In the genomic region with DNA sequence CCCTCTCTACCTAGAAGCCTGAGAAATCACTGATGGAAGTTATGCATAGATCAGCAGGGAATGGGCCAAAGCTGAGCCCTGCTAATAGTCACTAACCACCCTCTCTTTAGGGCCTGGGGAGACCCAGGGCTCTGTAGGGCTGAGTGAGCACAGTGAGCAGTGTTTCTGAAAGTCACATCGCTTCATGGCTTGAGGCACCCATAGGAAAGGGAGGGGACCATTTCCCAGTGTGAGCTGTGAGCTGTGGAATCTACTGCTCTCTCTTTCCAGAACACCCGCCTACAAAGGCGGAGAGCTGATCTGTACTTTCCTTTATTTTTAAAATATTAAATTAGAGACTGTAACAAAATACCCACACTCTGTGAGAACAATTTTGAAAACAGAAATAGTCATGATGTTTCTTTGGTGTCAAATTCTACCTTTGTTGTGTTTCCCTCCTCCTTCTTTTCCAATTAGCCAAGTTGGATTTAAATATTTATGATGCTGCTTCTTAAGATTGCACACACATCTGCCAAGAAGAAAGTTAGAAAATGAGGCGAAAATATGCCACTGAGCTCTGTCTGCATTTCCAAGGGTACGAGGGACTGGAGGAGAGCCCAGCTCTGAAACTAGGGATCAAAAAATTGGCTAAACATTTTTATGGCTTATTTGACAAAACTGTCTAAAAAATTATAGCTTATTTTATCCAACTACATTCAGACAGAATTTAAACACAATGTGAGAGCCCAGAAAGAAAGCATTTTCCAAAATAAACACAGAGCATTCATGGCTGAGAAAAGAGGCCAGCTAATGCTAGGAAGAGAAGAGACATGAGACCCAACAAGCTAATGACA, we compare ENCODE assay signal across 10 mouse cellular contexts.
DNase-seq lines count a peak whose midpoint lies in the region; ATAC-seq and TF ChIP-seq lines count a peak whose summit lies in the region.
"Had no signal": no experiment of that assay in that cellular context is flagged by ENCODE, and none has a peak within 500 bp of the region (broad histone marks: within the 10 kb centered on the region; RNA-seq: fewer than 3 reads in every experiment).

No protein-coding gene starts in this region.

- ATAC-seq in midbrain, embryonic 13.5 days = no peak
- peak; percentile 67; the same call in 1 of the 2 replicates for ATAC-seq in stomach, embryonic 16.5 days (ENCODE audit: insufficient read depth, low FRiP score)
- ATAC-seq in granulocyte monocyte progenitor cell, adult 5-6 weeks (replicated peaks; ENCODE audit: poor library complexity, severe bottlenecking) = no peak
- ATAC-seq in liver, embryonic 11.5 days (replicated peaks; ENCODE audit: low FRiP score) = no peak

- intact Hi-C loops in heart, adult 2 months (cut with DNase I) = no loop called here
- intact Hi-C loops in heart, postnatal 10 days (cut with DNase I) = no loop called here

- H3K27ac ChIP-seq in heart, adult 2 months = peak overlapping the region; percentile 57
- 0 out of 2 replicates have a peak overlapping the region, but pooled peaks have one; percentile 17 for H3K27ac ChIP-seq in midbrain, embryonic 13.5 days
- no peak overlapping the region for H3K27ac ChIP-seq in midbrain, embryonic 10.5 days (replicated peaks)
- peak overlapping the region; percentile 95 for H3K27ac ChIP-seq in stomach, embryonic 16.5 days (ENCODE audit: low read length)
- no peak overlapping the region for H3K27ac ChIP-seq in liver, embryonic 11.5 days (ENCODE audit: low read depth, low read length)
- H3K27ac ChIP-seq: limb, embryonic 13.5 days had no signal

- DNase-seq in heart, adult 2 months = no peak
- DNase-seq in heart, postnatal 4 days = no peak
- DNase-seq in midbrain, embryonic 10.5 days (ENCODE audit: low spot score) = no peak
- DNase-seq in heart, postnatal 10 days = peak; percentile 19 to 24
- no peak for DNase-seq in liver, embryonic 11.5 days (ENCODE audit: low spot score)

- no peak for TF ChIP-seq EP300 in heart, adult 2 months (IDR thresholded peaks at IDR 0.05; ENCODE audit: insufficient read depth, low read depth, low read length)

- no peaks in the 10 kb centered on the region; the same call in 1 of the 2 replicates for H3K27me3 ChIP-seq in heart, adult 2 months (ENCODE audit: control insufficient read depth, insufficient read depth, low read length)
- no peaks in the 10 kb centered on the region for H3K27me3 ChIP-seq in midbrain, embryonic 13.5 days
- H3K27me3 ChIP-seq in midbrain, embryonic 10.5 days (ENCODE audit: low read depth, poor library complexity, severe bottlenecking) = no peaks in the 10 kb centered on the region
- no peaks in the 10 kb centered on the region for H3K27me3 ChIP-seq in stomach, embryonic 16.5 days (ENCODE audit: control insufficient read depth, insufficient read depth, low read length)
- no peaks in the 10 kb centered on the region for H3K27me3 ChIP-seq in liver, embryonic 11.5 days (replicated peaks; ENCODE audit: control insufficient read depth, insufficient read depth, low read length)
- H3K27me3 ChIP-seq: CH12.LX; limb, embryonic 13.5 days had no signal

- H3K4me3 ChIP-seq in heart, adult 2 months = no peak overlapping the region
- H3K4me3 ChIP-seq in midbrain, embryonic 13.5 days (replicated peaks) = no peak overlapping the region
- H3K4me3 ChIP-seq in midbrain, embryonic 10.5 days = no peak overlapping the region
- no peak overlapping the region for H3K4me3 ChIP-seq in stomach, embryonic 16.5 days (replicated peaks; ENCODE audit: low read length)
- no peak overlapping the region for H3K4me3 ChIP-seq in liver, embryonic 11.5 days (ENCODE audit: low read depth, low read length)
- H3K4me3 ChIP-seq: limb, embryonic 13.5 days had no signal

- no peak overlapping the region for H3K9ac ChIP-seq in heart, adult 2 months (ENCODE audit: low read depth, low read length)
- no peak overlapping the region for H3K9ac ChIP-seq in midbrain, embryonic 13.5 days (replicated peaks)
- H3K9ac ChIP-seq in stomach, embryonic 16.5 days (ENCODE audit: low read length) = no peak overlapping the region
- H3K9ac ChIP-seq in liver, embryonic 11.5 days (ENCODE audit: low read depth, low read length) = no peak overlapping the region
- H3K9ac ChIP-seq: limb, embryonic 13.5 days had no signal

- no peaks in the 10 kb centered on the region for H3K9me3 ChIP-seq in midbrain, embryonic 13.5 days
- H3K9me3 ChIP-seq in midbrain, embryonic 10.5 days (replicated peaks) = no peaks in the 10 kb centered on the region
- no peaks in the 10 kb centered on the region for H3K9me3 ChIP-seq in stomach, embryonic 16.5 days (replicated peaks; ENCODE audit: control insufficient read depth, low read length)
- no peaks in the 10 kb centered on the region for H3K9me3 ChIP-seq in liver, embryonic 11.5 days (ENCODE audit: control insufficient read depth, low read length)
- H3K9me3 ChIP-seq: limb, embryonic 13.5 days had no signal

- TF ChIP-seq POLR2A in heart, adult 2 months (IDR thresholded peaks at IDR 0.05; ENCODE audit: insufficient read depth, low read depth, low read length) = no peak

- H3K36me3 ChIP-seq in heart, adult 2 months (ENCODE audit: control insufficient read depth, insufficient read depth, low read length) = no peaks in the 10 kb centered on the region
- no peaks in the 10 kb centered on the region for H3K36me3 ChIP-seq in midbrain, embryonic 13.5 days
- no peaks in the 10 kb centered on the region for H3K36me3 ChIP-seq in midbrain, embryonic 10.5 days
- no peaks in the 10 kb centered on the region for H3K36me3 ChIP-seq in stomach, embryonic 16.5 days (ENCODE audit: control insufficient read depth, insufficient read depth, low read length)
- no peaks in the 10 kb centered on the region for H3K36me3 ChIP-seq in liver, embryonic 11.5 days (ENCODE audit: control insufficient read depth, insufficient read depth, low read length)
- H3K36me3 ChIP-seq: limb, embryonic 13.5 days had no signal

- no peaks in the 10 kb centered on the region for H3K79me2 ChIP-seq in heart, adult 2 months (replicated peaks; ENCODE audit: control insufficient read depth, insufficient read depth, low read length)

- H3K4me1 ChIP-seq in heart, adult 2 months (ENCODE audit: control insufficient read depth, insufficient read depth, low read length) = no peaks in the 10 kb centered on the region; the same call in 1 of the 2 replicates
- no peaks in the 10 kb centered on the region for H3K4me1 ChIP-seq in midbrain, embryonic 13.5 days (replicated peaks)
- H3K4me1 ChIP-seq in midbrain, embryonic 10.5 days = no peaks in the 10 kb centered on the region
- H3K4me1 ChIP-seq in stomach, embryonic 16.5 days (ENCODE audit: control insufficient read depth, insufficient read depth, low read length) = peaks cover 18% of the 10 kb centered on the region
- no peaks in the 10 kb centered on the region for H3K4me1 ChIP-seq in liver, embryonic 11.5 days (replicated peaks; ENCODE audit: control insufficient read depth, insufficient read depth, low read length)

- TF ChIP-seq CTCF in heart, adult 2 months (IDR thresholded peaks at IDR 0.05) = no peak

- H3K4me2 ChIP-seq in midbrain, embryonic 13.5 days (replicated peaks) = no peak overlapping the region
- 0 out of 2 replicates have a peak overlapping the region, but pooled peaks have one; percentile 5 for H3K4me2 ChIP-seq in stomach, embryonic 16.5 days (ENCODE audit: low read depth, low read length)
- no peak overlapping the region for H3K4me2 ChIP-seq in liver, embryonic 11.5 days
- H3K4me2 ChIP-seq: limb, embryonic 13.5 days had no signal

- 62% methylated on average over 5 of the region's 5 CpGs for WGBS in heart, adult 2 months
- 77% methylated on average over 5 of the region's 5 CpGs for WGBS in midbrain, embryonic 13.5 days
- WGBS in midbrain, embryonic 10.5 days = 89% methylated on average over 5 of the region's 5 CpGs
- 47% methylated on average over 5 of the region's 5 CpGs for WGBS in stomach, embryonic 16.5 days
- WGBS in liver, embryonic 11.5 days = 86% methylated on average over 5 of the region's 5 CpGs

Comparison
In these comparisons a context has a peak if more than half of its experiments do, and no peak if none do; other contexts are left out.
1. DNase-seq: peak in heart, postnatal 10 days (2 of 2); none in heart, adult 2 months (0 of 2), heart, postnatal 4 days (single experiment), midbrain, embryonic 10.5 days (single experiment) and liver, embryonic 11.5 days (single experiment).
2. H3K27ac ChIP-seq: peak in heart, adult 2 months (single experiment), midbrain, embryonic 13.5 days (single experiment) and stomach, embryonic 16.5 days (single experiment); none in midbrain, embryonic 10.5 days (single experiment) and liver, embryonic 11.5 days (single experiment).